In the genomic region with DNA sequence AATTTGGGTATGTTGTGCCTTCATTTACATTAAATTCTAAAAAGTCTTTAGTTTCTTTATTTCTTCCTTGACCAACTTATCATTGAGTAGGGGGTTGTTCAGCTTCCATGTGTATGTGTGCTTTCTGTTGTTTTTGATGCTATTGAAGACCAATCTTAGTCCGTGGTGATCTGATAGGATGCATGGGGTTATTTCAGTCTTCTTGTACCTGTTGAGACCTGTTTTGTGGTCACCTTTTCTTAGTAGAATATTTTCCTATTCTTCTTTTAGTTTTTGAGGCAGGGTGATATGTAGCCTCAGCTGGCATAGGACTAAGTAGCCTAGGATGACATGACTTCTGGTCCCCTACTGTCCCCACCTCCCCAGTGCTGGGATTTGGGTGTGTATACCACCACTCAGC, we compare ENCODE assay signal across 16 mouse cellular contexts.
"Had no signal": no experiment of that assay in that cellular context is flagged by ENCODE, and none has a peak within 500 bp of the region (broad histone marks: within the 10 kb centered on the region; RNA-seq: fewer than 3 reads in every experiment).

No protein-coding gene starts in this region.

- H3K9ac ChIP-seq: neural tube, embryonic 13.5 days; neural tube, embryonic 15.5 days; stomach, embryonic 15.5 days had no signal

- H3K4me1 ChIP-seq: stomach, embryonic 15.5 days had no signal

- DNase-seq: retina, postnatal 1 day; right cerebral cortex, adult 18-20 months; right cerebral cortex, postnatal 14 days; right cerebral cortex, postnatal 25 days; right cerebral cortex, postnatal 4 days; spleen, adult 18-20 months; thymus, adult 18-20 months; thymus, adult 2 months; thymus, postnatal 14 days; thymus, postnatal 25 days; thymus, postnatal 36 days; thymus, postnatal 4 days had no signal

- H3K27me3 ChIP-seq: neural tube, embryonic 13.5 days; neural tube, embryonic 15.5 days; stomach, embryonic 15.5 days had no signal

- H3K36me3 ChIP-seq: neural tube, embryonic 13.5 days; neural tube, embryonic 15.5 days; stomach, embryonic 15.5 days had no signal

- H3K9me3 ChIP-seq: neural tube, embryonic 13.5 days; neural tube, embryonic 15.5 days; stomach, embryonic 15.5 days had no signal

- H3K27ac ChIP-seq: neural tube, embryonic 13.5 days; neural tube, embryonic 15.5 days; stomach, embryonic 15.5 days; stomach, postnatal 0 days had no signal

- H3K4me2 ChIP-seq: neural tube, embryonic 13.5 days; neural tube, embryonic 15.5 days; stomach, embryonic 15.5 days had no signal

- H3K4me3 ChIP-seq: neural tube, embryonic 13.5 days; neural tube, embryonic 15.5 days; stomach, embryonic 15.5 days had no signal
